Mouse (Mus musculus): Measurements from ENCODE around the gene Uqcrc2.

Uqcrc2 gene

DNA sequence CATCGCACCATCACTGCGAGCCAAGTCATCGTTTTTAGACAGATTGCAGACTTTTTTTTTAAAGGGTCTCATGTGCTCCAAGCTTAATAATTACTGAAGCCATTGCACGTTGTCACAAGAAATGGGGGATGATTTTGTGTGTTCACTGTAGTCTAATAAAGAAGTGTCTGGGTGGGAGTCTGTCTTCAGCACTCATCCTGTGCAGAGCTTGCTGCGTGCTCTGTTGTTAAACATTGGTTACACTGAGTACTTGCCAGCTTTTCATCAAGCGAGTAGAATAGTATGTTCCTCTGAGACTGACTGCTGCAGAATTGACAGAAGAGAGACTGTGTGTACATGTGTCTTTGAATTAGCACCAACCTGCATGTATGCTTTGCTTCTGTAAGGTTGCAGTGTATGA, 50.3 kb downstream of the Uqcrc2 start:
- DNase-seq (ENCODE audit: low read depth, low spot score): no peak

DNA sequence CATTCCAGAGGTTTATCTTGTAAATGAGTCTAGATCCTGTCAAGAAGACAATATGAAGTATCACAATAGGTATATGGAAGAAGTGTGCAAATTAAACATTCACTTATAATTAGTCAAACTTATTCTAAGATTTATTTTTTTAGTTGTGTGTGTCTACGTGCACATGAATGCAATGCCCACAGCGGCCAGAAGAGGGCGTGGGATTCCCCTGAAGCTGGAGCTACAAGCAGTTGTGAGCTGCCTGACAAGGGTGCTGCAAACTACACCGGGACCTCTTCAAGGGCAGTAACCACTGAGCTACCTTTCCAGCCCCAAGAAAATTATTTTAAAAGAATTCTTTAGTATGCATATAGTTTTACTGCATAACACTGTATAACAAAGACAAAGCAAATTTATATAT, 55.7 kb downstream of the Uqcrc2 start:
- DNase-seq (ENCODE audit: low read depth, low spot score): no peak

DNA sequence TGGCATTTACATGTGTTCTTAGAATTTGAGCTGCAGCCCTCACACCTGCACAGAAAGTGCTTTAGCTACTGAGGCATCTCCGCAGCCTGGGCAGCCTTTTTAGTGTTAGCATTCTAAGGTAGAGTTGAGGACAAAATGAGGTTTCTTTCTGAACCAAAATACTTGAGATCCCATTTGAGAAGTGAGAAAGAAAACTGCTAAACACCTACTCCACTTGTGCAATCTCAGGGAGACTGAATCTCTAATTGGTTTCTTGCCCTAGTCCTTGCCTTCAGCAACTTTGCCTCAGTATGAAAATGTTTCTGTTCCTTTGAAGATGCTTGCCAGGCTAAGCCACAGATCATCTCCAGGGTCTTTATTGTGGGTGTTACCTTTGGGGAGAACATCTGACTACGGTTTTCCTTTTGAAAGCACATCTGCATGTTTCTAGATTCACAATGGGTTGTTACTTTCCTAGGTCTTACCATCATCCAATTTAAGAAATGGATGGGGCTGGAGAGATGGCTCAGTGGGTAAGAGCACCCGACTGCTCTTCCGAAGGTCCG, 58.9 kb downstream of the Uqcrc2 start:
- DNase-seq (ENCODE audit: low read depth, low spot score): no peak

DNA sequence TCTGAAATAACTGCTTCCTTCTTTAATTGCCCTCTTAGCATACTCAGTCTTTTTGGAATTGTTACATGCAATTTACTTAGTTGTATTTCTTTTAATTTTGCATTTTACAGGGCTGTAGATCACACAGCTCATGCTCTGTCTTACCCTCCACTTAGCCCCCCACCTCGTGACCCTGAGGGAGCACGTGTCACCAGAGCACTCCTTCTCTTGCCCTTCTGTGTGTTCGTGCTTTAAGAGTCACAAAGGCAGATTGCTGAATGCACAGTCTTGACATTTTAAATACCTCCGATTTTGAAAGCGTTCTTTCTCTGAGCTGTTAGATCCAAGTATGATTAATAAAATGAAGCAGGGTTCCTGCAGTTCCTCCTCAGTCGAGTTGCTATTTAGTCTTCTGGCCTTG, 60.2 kb downstream of the Uqcrc2 start:
- DNase-seq (ENCODE audit: low read depth, low spot score): no peak

DNA sequence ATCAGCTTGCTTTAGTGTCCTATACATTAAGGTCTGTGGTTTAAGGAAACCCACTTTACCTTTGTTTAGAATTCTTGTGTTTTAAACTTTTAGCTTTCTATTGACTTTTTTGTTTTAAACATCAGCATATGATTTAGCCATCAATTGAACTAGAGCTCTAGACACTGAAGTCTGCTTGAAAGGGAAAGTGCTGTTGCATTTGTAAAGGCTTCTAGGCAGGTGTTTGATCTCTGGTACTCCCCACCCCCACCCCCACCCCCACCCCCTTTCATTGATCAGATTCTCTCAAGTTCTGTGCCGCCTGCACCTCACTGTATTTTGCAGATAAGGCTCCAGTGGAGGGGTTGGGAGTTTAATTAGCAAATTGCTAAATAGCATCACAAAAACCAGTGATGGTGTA, 60.7 kb downstream of the Uqcrc2 start:
- DNase-seq (ENCODE audit: low read depth, low spot score): no peak

DNA sequence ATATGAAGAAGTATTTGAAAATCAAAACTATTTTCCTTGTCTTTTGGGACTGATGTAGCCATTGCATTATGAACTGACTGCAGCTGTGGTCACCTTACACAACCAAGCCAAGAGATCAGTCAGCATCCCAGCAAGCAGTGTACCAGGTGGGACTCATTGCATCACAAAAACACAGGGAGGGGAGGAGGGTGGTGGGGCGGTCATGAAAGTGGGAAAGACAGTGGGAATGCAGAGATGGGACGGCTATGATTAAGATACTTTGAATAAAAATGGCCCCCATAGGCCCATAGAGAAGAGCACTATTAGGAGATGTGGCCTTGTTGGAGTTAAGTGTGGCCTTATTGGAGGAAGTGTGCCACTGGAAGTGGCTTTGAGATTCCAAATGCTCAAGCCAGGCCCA, 61.4 kb downstream of the Uqcrc2 start:
- no peak for DNase-seq (ENCODE audit: low read depth, low spot score)

DNA sequence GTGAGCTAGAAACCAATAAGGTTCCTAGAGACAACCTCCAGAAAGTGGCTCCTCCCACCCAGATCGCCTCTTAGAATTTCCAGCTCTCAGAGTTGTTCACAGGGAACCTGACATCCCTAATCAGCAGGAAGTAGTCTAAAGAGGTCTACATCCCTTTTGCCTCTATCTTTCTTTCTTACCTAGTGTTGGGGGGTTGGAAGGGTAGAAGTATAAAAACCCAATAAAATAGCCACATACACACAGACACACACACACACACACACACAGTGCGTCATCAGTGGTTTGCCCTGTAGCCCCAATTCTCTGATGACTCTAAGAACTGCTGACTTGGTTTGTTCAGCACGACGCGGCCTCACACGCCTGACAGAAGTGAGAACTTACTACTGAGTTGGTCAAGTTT, 64.6 kb downstream of the Uqcrc2 start:
- no peak for DNase-seq (ENCODE audit: low read depth, low spot score)

DNA sequence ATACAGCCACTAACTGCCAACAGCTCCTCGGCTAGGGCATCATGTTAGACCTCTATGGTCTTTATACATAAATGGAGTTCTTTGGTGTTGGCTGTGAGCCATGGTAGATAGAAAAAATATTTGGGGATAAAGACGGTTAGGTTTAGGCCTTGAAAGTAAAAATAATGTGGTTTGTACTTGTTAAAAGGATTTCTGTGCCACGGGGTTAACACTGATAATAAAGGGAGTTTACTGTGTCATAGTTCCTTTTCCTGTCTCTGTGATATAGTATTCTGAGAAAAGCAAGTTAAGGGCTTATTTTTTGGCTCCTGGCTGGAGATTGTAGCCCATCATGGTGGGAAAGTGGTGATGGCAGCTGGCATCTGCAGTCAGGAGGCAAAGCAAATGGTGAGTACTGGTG, 68.9 kb downstream of the Uqcrc2 start:
- DNase-seq (ENCODE audit: low read depth, low spot score): no peak

All from forelimb bud, embryonic 11.5 days (tissue).